Mouse (Mus musculus): ENCODE results near the gene Hmmr. TPM values are rescaled to one million over a fixed set of nuclear protein-coding genes. Genes with fewer than 3 reads are reported as not detected.
"Not testable (repeated sequence)": the region's sequence is repeated elsewhere in the genome, so short reads cannot be mapped to it uniquely, and the experiment has no call there.

The Hmmr gene
- polyA plus RNA-seq, 1 experiment from 2014 or later = 72.0 TPM

GRCm38 (mm10) chr11:40744348-40744747, 11.1 kb upstream of the Hmmr start:
- 85% methylated on average over 3 of the region's 3 CpGs for WGBS
- no peak overlapping the region for H3K27ac ChIP-seq

DNA sequence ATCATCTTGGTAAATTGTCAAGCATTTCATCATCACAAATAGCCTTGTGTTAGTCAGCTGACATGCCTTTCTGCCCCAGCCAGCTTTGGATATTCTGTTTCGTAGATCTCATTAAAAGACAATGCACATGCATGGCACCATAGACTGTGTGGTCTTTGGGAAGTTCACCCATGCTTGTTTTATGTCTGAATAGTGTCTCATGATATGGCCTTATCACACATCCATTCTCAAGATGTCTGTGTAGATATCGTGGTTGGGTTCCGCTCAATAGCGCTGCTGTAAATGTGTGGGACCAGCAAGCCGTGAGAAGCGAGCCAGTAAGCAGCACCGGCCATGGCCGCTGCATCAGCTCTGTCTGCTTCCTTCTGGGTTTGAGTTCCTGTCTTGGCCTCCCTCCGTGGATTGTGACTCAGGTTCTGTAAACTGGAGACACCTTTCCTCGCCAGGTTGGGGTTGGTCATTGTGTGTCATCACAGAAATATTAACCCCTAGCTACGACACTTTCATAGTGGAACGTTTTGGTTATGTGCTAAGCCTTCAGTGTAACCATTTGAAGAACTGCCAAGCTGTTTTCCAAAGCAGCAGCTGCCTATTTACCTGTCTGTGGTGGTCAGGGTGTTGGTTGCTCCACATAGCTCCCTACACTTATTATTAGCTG, 8.5 kb upstream of the Hmmr start:
- Histone ChIP-seq H3K36me3 (replicated peaks) (peaks cover 59% of the 10 kb centered on the region), H3K27me3 (ENCODE audit: poor library complexity, severe bottlenecking) (no peaks in the 10 kb centered on the region)
- DNase-seq (ENCODE audit: extremely low spot score, low spot score) = no peak

More at GRCm38 (mm10) chr11:40744348-40744747, 11.1 kb upstream of the Hmmr start:
- Histone ChIP-seq H3K27me3 (ENCODE audit: poor library complexity, severe bottlenecking) (no peaks in the 10 kb centered on the region), H3K4me3 (no peak overlapping the region), H3K36me3 (replicated peaks) (peaks cover 36% of the 10 kb centered on the region), H3K9me3 (no peaks in the 10 kb centered on the region), H3K4me1 (no peaks in the 10 kb centered on the region)
- no peak for DNase-seq (ENCODE audit: extremely low spot score, low spot score)

GRCm38 (mm10) chr11:40737369-40737768, 4.1 kb upstream of the Hmmr start:
- H3K27ac ChIP-seq = no peak overlapping the region
- no peak for DNase-seq (ENCODE audit: extremely low spot score, low spot score)
- H3K4me1 ChIP-seq = peaks cover 17% of the 10 kb centered on the region
- H3K4me3 ChIP-seq = no peak overlapping the region
- H3K9me3 ChIP-seq = no peaks in the 10 kb centered on the region
- H3K36me3 ChIP-seq (replicated peaks) = peaks cover 71% of the 10 kb centered on the region
- no peaks in the 10 kb centered on the region for H3K27me3 ChIP-seq (ENCODE audit: poor library complexity, severe bottlenecking)
- 93% methylated on average over 3 of the region's 3 CpGs for WGBS

More for the DNA sequence above, 8.5 kb upstream of the Hmmr start:
- Histone ChIP-seq H3K27ac (no peak overlapping the region), H3K4me1 (no peaks in the 10 kb centered on the region), H3K4me3 (no peak overlapping the region), H3K9me3 (no peaks in the 10 kb centered on the region)
- 93% methylated on average over 12 of the region's 12 CpGs for WGBS

- DNase-seq (ENCODE audit: extremely low spot score, low spot score) = no peak
- WGBS = 7% methylated on average over 11 of the region's 11 CpGs
- H3K4me3 ChIP-seq = peak overlapping the region; percentile 90
- peak overlapping the region; percentile 98 for H3K27ac ChIP-seq
- peaks cover 64% of the 10 kb centered on the region for H3K36me3 ChIP-seq (replicated peaks)
- H3K4me1 ChIP-seq = peaks cover 39% of the 10 kb centered on the region
- H3K27me3 ChIP-seq (ENCODE audit: poor library complexity, severe bottlenecking) = no peaks in the 10 kb centered on the region
- no peaks in the 10 kb centered on the region for H3K9me3 ChIP-seq
Observed at GRCm38 (mm10) chr11:40734251-40734752, 1.1 kb upstream of the Hmmr start.

DNA sequence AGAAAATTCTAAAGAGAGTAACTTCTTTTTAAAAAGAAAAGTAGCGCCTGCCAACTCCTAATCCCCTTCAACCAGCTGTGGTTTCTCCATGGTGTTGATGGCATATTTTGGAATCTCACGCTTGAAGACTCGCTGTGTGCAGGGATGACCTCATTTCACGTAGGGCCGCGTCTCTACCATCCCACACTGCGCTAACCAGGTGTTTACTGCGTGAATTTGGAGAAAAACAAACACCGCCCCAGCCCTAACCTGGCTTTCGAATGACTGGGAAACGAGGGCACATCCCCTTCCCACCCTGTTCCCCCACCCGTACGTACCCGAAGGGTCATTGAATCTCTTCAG, 254 bp downstream of the Hmmr start:
- peak overlapping the region; percentile 98 for H3K27ac ChIP-seq
- peaks cover 39% of the 10 kb centered on the region for H3K4me1 ChIP-seq

DNA sequence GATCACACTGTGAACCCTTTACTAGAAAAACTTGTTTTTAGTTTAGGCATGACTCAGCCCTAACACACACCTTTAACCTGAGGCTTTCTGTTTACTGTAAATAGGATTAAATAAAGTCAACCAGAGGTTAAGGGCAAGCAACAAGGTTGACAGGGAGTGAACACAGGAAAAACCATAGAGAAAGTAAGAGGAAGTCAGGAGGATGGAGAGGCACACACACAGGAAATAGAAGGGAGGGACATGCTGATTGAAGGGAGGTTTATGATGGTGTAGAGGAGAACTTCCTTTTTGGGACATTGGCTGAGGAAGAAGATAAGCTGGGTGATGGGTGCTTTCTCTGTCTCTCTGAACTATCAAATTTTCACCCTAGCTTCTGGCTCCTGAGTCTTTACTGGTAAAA, 14.9 kb downstream of the Hmmr start:
- Histone ChIP-seq H3K27me3 (ENCODE audit: poor library complexity, severe bottlenecking) (no peaks in the 10 kb centered on the region), H3K36me3 (replicated peaks) (peaks cover 99% of the 10 kb centered on the region), H3K27ac (no peak overlapping the region), H3K4me1 (no peaks in the 10 kb centered on the region), H3K4me3 (no peak overlapping the region), H3K9me3 (no peaks in the 10 kb centered on the region)
- no peak for DNase-seq (ENCODE audit: extremely low spot score, low spot score)

More for the DNA sequence above, 254 bp downstream of the Hmmr start:
- no peak for DNase-seq (ENCODE audit: extremely low spot score, low spot score)
- H3K4me3 ChIP-seq = peak overlapping the region; percentile 90
- no peaks in the 10 kb centered on the region for H3K27me3 ChIP-seq (ENCODE audit: poor library complexity, severe bottlenecking)
- peaks cover 64% of the 10 kb centered on the region for H3K36me3 ChIP-seq (replicated peaks)
- no peaks in the 10 kb centered on the region for H3K9me3 ChIP-seq
- WGBS = 2% methylated on average over 14 of the region's 14 CpGs

DNA sequence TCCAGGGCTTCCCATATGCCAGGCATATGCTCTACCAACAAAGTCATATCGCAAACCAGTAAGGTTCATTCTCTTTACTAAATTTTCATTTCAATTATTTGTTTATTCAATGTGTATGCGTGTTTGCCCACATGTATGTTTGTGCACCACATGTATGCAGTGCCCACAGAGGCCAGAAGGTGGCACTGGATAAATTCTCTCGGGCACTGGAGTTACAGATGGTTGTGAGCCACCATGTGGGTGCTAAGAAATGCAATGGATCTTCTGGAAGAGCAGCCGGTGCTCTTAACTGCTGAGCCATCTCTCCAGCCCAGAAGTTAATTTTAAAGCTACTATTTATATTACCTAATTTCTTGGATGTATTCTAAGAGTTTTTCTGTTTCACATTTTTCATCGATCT, 17.7 kb downstream of the Hmmr start:
- peaks cover 99% of the 10 kb centered on the region for H3K36me3 ChIP-seq (replicated peaks)
- H3K27me3 ChIP-seq (ENCODE audit: poor library complexity, severe bottlenecking) = no peaks in the 10 kb centered on the region
- no peak overlapping the region for H3K4me3 ChIP-seq
- H3K9me3 ChIP-seq = no peaks in the 10 kb centered on the region
- no peaks in the 10 kb centered on the region for H3K4me1 ChIP-seq
- WGBS = 95% methylated on average over 5 of the region's 5 CpGs
- H3K27ac ChIP-seq = no peak overlapping the region
- no peak for DNase-seq (ENCODE audit: extremely low spot score, low spot score)

DNA sequence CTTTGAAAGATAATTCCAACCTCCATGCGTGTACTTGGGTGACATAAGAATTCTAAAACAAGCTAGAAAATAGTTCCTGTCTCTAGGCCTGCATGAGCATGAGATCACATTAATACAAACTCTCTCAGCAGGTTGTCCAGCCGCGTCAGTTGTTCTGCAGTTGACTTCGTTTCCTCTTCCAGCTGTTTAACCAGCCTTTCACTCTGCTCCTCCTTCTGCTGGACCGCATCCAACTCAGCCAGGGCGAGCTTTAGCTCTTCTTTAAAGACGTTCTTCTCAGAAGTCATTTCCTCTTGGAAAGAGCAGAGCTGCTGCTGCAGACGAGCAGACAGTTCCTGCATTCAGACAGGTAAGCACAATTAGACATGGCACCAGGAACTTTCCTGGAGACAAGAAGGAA, 19.4 kb downstream of the Hmmr start:
- H3K36me3 ChIP-seq (replicated peaks) = peaks cover 99% of the 10 kb centered on the region
- 93% methylated on average over 8 of the region's 8 CpGs for WGBS

GRCm38 (mm10) chr11:40709899-40710298, 23.3 kb downstream of the Hmmr start:
- 91% methylated on average over 6 of the region's 6 CpGs for WGBS
- not testable (repeated sequence) for H3K4me1 ChIP-seq; H3K9me3 ChIP-seq; H3K27ac ChIP-seq; H3K27me3 ChIP-seq (ENCODE audit: poor library complexity, severe bottlenecking); DNase-seq (ENCODE audit: extremely low spot score, low spot score); H3K4me3 ChIP-seq
- peaks cover 100% of the 10 kb centered on the region for H3K36me3 ChIP-seq (replicated peaks)

More for the DNA sequence above, 19.4 kb downstream of the Hmmr start:
- Histone ChIP-seq H3K27me3 (ENCODE audit: poor library complexity, severe bottlenecking) (no peaks in the 10 kb centered on the region), H3K27ac (no peak overlapping the region), H3K4me1 (no peaks in the 10 kb centered on the region), H3K9me3 (no peaks in the 10 kb centered on the region), H3K4me3 (no peak overlapping the region)
- DNase-seq (ENCODE audit: extremely low spot score, low spot score) = no peak

DNA sequence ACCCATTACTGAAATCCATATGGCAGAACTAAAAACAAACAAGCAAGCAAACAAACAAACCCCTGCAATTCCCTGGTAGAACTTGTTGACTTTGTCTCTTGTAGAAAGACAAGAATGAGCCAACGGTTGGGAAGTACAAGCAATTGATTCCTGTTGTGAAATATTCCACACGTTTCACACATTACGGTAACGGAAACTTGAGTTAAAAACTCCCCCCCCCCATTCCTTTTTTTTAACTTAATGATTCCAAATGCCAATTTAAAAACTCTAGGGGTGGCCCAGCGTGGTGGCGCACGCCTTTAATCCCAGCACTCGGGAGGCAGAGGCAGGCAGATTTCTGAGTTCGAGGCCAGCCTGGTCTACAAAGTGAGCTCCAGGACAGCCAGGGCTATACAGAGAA, 38.1 kb downstream of the Hmmr start, which contains the start of gene Mat2b:
Gene Mat2b (minus strand): TSS at position 101 of the 400 bp plus-strand sequence.
- H3K27ac ChIP-seq = peak within 1 kb of the TSS; percentile 98
- 88% methylated on average over 9 of the region's 9 CpGs for WGBS
- H3K4me3 ChIP-seq = peak within 1 kb of the TSS; percentile 82
- H3K27me3 ChIP-seq (ENCODE audit: poor library complexity, severe bottlenecking) = no peaks in the 10 kb centered on the region
- DNase-seq (ENCODE audit: extremely low spot score, low spot score) = no peak
- peaks cover 8% of the 10 kb centered on the region for H3K36me3 ChIP-seq (replicated peaks)
- H3K9me3 ChIP-seq = peaks cover 7% of the 10 kb centered on the region; the same call in 1 of the 2 replicates
- peaks cover 28% of the 10 kb centered on the region for H3K4me1 ChIP-seq

DNA sequence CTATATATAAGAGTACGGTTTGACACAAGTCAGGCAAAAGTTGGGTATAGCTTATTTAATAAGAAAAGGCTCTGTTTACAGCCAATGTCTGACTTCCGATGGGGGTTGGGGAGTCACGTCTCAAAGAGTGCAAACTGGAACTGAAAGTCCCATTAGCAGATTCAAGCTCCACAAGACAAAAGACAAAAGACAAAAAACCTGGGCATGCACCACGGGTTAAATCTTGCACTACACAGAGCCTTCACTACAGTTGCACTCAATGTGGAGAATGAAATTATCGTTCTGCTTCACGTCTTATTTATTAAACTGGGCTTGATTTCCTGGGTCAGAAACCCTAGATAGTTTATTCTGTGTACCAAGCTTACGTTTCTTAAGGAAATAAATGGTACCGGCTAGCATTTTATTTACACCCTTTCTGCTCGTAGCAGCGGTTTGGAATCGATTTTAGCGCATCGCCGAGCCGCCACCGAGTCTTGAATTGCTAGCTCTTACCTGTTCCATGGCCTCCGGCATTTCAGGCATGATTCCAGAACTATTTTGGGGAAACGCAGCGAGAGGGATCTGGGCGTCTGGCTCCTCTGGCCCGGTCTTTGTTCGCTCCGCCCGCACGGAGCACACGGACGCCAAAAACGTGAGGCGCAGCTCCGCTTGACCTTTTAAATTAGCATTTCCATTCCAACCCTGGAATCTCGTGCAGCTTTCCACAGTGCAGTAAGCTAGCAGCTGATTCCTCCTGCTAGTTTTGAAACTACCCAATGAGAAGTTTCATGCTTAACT, 38.7 kb downstream of the Hmmr start:
- H3K9me3 ChIP-seq = peaks cover 3% of the 10 kb centered on the region; the same call in 1 of the 2 replicates
- WGBS = under 1% methylated on average over 31 of the region's 31 CpGs
- peaks cover 32% of the 10 kb centered on the region for H3K4me1 ChIP-seq
- peak overlapping the region; percentile 82 for H3K4me3 ChIP-seq
- peaks cover 1% of the 10 kb centered on the region for H3K36me3 ChIP-seq (replicated peaks)
- peak overlapping the region; percentile 98 for H3K27ac ChIP-seq
- H3K27me3 ChIP-seq (ENCODE audit: poor library complexity, severe bottlenecking) = no peaks in the 10 kb centered on the region
- DNase-seq (ENCODE audit: extremely low spot score, low spot score) = peak; percentile 69

DNA sequence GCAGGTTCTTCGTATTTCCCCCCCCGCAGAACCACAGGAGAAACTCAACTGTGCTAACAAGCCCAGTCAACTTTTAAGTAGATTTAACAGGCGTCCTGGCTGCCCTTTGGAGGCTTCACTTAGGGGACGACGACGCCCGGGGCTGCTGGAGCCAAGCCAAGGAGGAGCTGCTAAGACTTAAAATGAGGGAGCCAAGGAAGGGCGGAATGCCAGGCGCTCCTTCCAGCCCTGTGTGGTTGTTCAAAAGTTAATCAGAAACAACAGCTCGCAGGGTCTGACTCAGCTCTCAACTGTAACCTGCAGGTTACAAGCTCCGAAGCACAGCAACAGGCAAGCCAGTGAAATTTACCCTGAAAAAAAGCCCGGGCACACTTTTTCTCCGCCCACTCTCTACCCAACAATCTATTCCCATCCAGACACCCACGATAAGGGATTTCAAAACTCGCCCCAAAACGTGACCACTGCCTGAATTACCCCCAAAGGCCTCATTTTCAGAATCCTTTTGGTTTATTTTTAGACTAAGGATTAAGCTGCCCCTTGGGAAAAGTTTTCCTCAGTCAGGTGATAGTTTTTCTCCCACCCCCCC, 39.8 kb downstream of the Hmmr start:
- Histone ChIP-seq H3K27ac (peak overlapping the region; percentile 98), H3K9me3 (no peaks in the 10 kb centered on the region), H3K36me3 (replicated peaks) (no peaks in the 10 kb centered on the region), H3K27me3 (ENCODE audit: poor library complexity, severe bottlenecking) (no peaks in the 10 kb centered on the region), H3K4me3 (peak overlapping the region; percentile 82), H3K4me1 (peaks cover 32% of the 10 kb centered on the region)
- under 1% methylated on average over 16 of the region's 16 CpGs for WGBS
- peak; percentile 52 for DNase-seq (ENCODE audit: extremely low spot score, low spot score)

All from forebrain, embryonic 10.5 days (tissue).